Mouse (Mus musculus) thymus, adult 2 months (tissue): ENCODE results near the gene Bbip1.

Experiments used
- CTCF ChIP-seq: fragments of 200-500 bp; IDR thresholded peaks from 2 replicates; pipeline ENCODE4 v1.5.1; 2012; ENCODE audit warnings: mild to moderate bottlenecking, control low read depth, low read length, moderate library complexity, borderline replicate concordance; ENCODE audit not compliant: control insufficient read depth, poor library complexity, insufficient read depth; ENCODE audit errors: extremely low read depth
- POLR2A ChIP-seq: fragments of 200-500 bp; IDR thresholded peaks from 2 replicates; pipeline ENCODE4 v1.6.1; 2012; ENCODE audit warnings: mild to moderate bottlenecking, low read length, control low read depth, moderate library complexity; ENCODE audit not compliant: control insufficient read depth, poor library complexity, insufficient read depth; ENCODE audit errors: extremely low read depth

GRCm38 (mm10) chr19:53993860-53994259 lies 49.4 kb upstream of the Bbip1 start:
- TF ChIP-seq CTCF, result no peak
- no peak for TF ChIP-seq POLR2A
